Mouse (Mus musculus) liver, embryonic 14.5 days (tissue): Measurements from ENCODE around the gene Pdcd1lg2. TPM values are rescaled to one million over a fixed set of nuclear protein-coding genes. Genes with fewer than 3 reads are reported as not detected.

Experiments
- ATAC-seq: fragments of 200-750 bp; cut with Nextera tagmentation; 2 replicates; pipeline ENCODE4 v1.8.0; 2017; ENCODE audit warnings: moderate number of reproducible peaks, mild to moderate bottlenecking, moderate library complexity; ENCODE audit not compliant: insufficient read depth
- DNase-seq, 3 experiments: peaks; one replicate each; pipeline ENCODE4 v3.0.0-alpha.2; 2012 to 2013; ENCODE audit warnings: low read depth in 3 of 3, low spot score in 3 of 3
- H3K27ac ChIP-seq: fragments of 300-500 bp; sonication (generic); 2 replicates; pipeline ENCODE4 v1.5.1; 2014; ENCODE audit warnings: moderate library complexity, mild to moderate bottlenecking, control low read depth, inconsistent platforms
- H3K27me3 ChIP-seq: fragments of 300-500 bp; sonication (generic); 2 replicates; pipeline ENCODE4 v1.6.1; 2014; ENCODE audit warnings: mild to moderate bottlenecking, low read length, moderate library complexity; ENCODE audit not compliant: control insufficient read depth, insufficient read depth
- H3K36me3 ChIP-seq: fragments of 300-500 bp; sonication (generic); replicated peaks from 2 replicates; pipeline ENCODE4 v1.6.1; 2014; ENCODE audit warnings: low read depth; ENCODE audit not compliant: control insufficient read depth, insufficient read depth
- H3K4me1 ChIP-seq, 2 experiments: fragments of 200-500 bp in 1 of 2; fragments of 300-500 bp in 1 of 2; sonication (generic) in 1 of 2; replicated peaks; 2 replicates each; pipeline ENCODE4 v1.6.1; 2012 to 2014; ENCODE audit warnings: antibody characterized with exemption in 1 of 2, inconsistent platforms in 1 of 2, low read length in 1 of 2; ENCODE audit not compliant: control insufficient read depth in 2 of 2, insufficient read depth in 2 of 2
- H3K4me2 ChIP-seq: fragments of 300-500 bp; sonication (generic); 2 replicates; pipeline ENCODE4 v1.6.1; 2014; ENCODE audit warnings: low read depth, mild to moderate bottlenecking, control low read depth, moderate library complexity
- H3K4me3 ChIP-seq, 2 experiments: fragments of 200-500 bp in 1 of 2; fragments of 300-500 bp in 1 of 2; sonication (generic) in 1 of 2; 2 replicates each; pipeline ENCODE4 v1.5.1; 2012 to 2014; ENCODE audit warnings: low read depth in 2 of 2, low read length in 2 of 2, mild to moderate bottlenecking in 2 of 2, control low read depth in 1 of 2, inconsistent platforms in 1 of 2, moderate library complexity in 1 of 2; ENCODE audit not compliant: insufficient read depth in 1 of 2
- H3K9ac ChIP-seq: fragments of 300-500 bp; sonication (generic); replicated peaks from 2 replicates; pipeline ENCODE4 v1.6.1; 2014; ENCODE audit warnings: mild to moderate bottlenecking, control low read depth, moderate library complexity
- H3K9me3 ChIP-seq: fragments of 300-500 bp; sonication (generic); 2 replicates; pipeline ENCODE4 v1.6.1; 2016; ENCODE audit warnings: low read length, mixed read lengths; ENCODE audit not compliant: control insufficient read depth
- CTCF ChIP-seq: IDR thresholded peaks from 2 replicates; pipeline ENCODE4 v1.5.1; 2016; ENCODE audit warnings: antibody characterized with exemption, low read depth, control low read depth
- EP300 ChIP-seq: IDR thresholded peaks from 2 replicates; pipeline ENCODE4 v1.6.1; 2016; ENCODE audit warnings: antibody characterized with exemption, low read depth
- WGBS: fragments of 180-500 bp; shearing (Covaris S2); extraction: QIAGEN DNeasy Blood & Tissue Kit; methylation state at CpG from one replicate; pipeline ENCODE4 v1.1.7; 2014; ENCODE audit not compliant: insufficient replicate concordance; 5-methylcytosine and 5-hydroxymethylcytosine counted together
- polyA plus RNA-seq, 2 experiments: library from polyadenylated mRNA; depleted of rRNA in 1 of 2; stranded (reverse) in 1 of 2; unstranded in 1 of 2; fragments of >200 nt; fragmentation: Nextera tagmentation in 1 of 2; extraction: Ambion mirVana in 1 of 2; gene quantifications; 2 replicates each; pipeline versions ENCODE4 v1.2.1 to v1.2.3; 2012 to 2014

The Pdcd1lg2 gene
- polyA plus RNA-seq, 2 experiments: 0.02 TPM; not detected in 1

GRCm38 (mm10) chr19:29417894-29418293, 7.2 kb downstream of the Pdcd1lg2 start:
- Histone ChIP-seq H3K27me3 (no peaks in the 10 kb centered on the region), H3K36me3 (no peaks in the 10 kb centered on the region), H3K27ac (no peak overlapping the region), H3K4me3 (no peak overlapping the region), H3K9ac (no peak overlapping the region), H3K4me2 (no peak overlapping the region), H3K4me1 (peaks cover 6 to 22% of the 10 kb centered on the region in 2 experiments; a peak in 2 of 4 replicates), H3K9me3 (no peaks in the 10 kb centered on the region)
- WGBS: 21% methylated on average over 2 of the region's 2 CpGs
- no peak for ATAC-seq
- TF ChIP-seq CTCF (no peak), EP300 (no peak)
- DNase-seq: no peak

GRCm38 (mm10) chr19:29418661-29419115, 8.0 kb downstream of the Pdcd1lg2 start:
- Histone ChIP-seq H3K4me3 (no peak overlapping the region), H3K4me2 (peak overlapping the region; percentile 41), H3K4me1 (peaks cover 6 to 22% of the 10 kb centered on the region in 2 experiments; a peak in 2 of 4 replicates), H3K36me3 (no peaks in the 10 kb centered on the region), H3K27ac (peak overlapping the region; percentile 30), H3K9me3 (no peaks in the 10 kb centered on the region), H3K27me3 (no peaks in the 10 kb centered on the region), H3K9ac (no peak overlapping the region)
- 2% methylated on average over 9 of the region's 9 CpGs for WGBS
- ATAC-seq (peak; percentile 21; the same call in 1 of the 2 replicates), DNase-seq (peak in 1 of 3 experiments; percentile 18)
- no peak for TF ChIP-seq EP300
- no peak for TF ChIP-seq CTCF

GRCm38 (mm10) chr19:29419506-29419905, 8.8 kb downstream of the Pdcd1lg2 start:
- TF ChIP-seq EP300: no peak
- no peak for TF ChIP-seq CTCF
- no peak overlapping the region for H3K27ac ChIP-seq

GRCm38 (mm10) chr19:29419946-29420345, 9.2 kb downstream of the Pdcd1lg2 start:
- H3K27me3 ChIP-seq: no peaks in the 10 kb centered on the region
- no peak overlapping the region for H3K4me2 ChIP-seq
- no peak overlapping the region for H3K27ac ChIP-seq
- peaks cover 6 to 22% of the 10 kb centered on the region in 2 experiments; a peak in 2 of 4 replicates for H3K4me1 ChIP-seq
- no peaks in the 10 kb centered on the region for H3K36me3 ChIP-seq
- H3K9ac ChIP-seq: no peak overlapping the region
- DNase-seq: no peak
- H3K9me3 ChIP-seq: no peaks in the 10 kb centered on the region
- ATAC-seq: no peak
- H3K4me3 ChIP-seq: no peak overlapping the region
- TF ChIP-seq EP300 (no peak), CTCF (no peak)

More at GRCm38 (mm10) chr19:29419506-29419905, 8.8 kb downstream of the Pdcd1lg2 start:
- H3K27me3 ChIP-seq: no peaks in the 10 kb centered on the region
- WGBS: 14% methylated on average over 3 of the region's 3 CpGs
- DNase-seq (no peak), ATAC-seq (no peak)
- no peak overlapping the region for H3K4me2 ChIP-seq
- no peak overlapping the region for H3K4me3 ChIP-seq
- no peaks in the 10 kb centered on the region for H3K36me3 ChIP-seq
- no peak overlapping the region for H3K9ac ChIP-seq
- peaks cover 6 to 22% of the 10 kb centered on the region in 2 experiments; a peak in 2 of 4 replicates for H3K4me1 ChIP-seq
- H3K9me3 ChIP-seq: no peaks in the 10 kb centered on the region

- WGBS: 72% methylated on average over 8 of the region's 8 CpGs
- H3K4me2 ChIP-seq: no peak overlapping the region
- no peaks in the 10 kb centered on the region for H3K27me3 ChIP-seq
- no peak overlapping the region for H3K9ac ChIP-seq
- ATAC-seq: no peak
- peaks cover 6 to 22% of the 10 kb centered on the region in 2 experiments; a peak in 2 of 4 replicates for H3K4me1 ChIP-seq
- TF ChIP-seq CTCF (no peak), EP300 (no peak)
- H3K27ac ChIP-seq: no peak overlapping the region
- H3K4me3 ChIP-seq: no peak overlapping the region
- H3K9me3 ChIP-seq: no peaks in the 10 kb centered on the region
- no peak for DNase-seq
- H3K36me3 ChIP-seq: no peaks in the 10 kb centered on the region
Measured at GRCm38 (mm10) chr19:29420397-29420796, 9.7 kb downstream of the Pdcd1lg2 start.
